Mouse (Mus musculus) left cerebral cortex, postnatal 25 days (tissue): ENCODE measurements around the gene Lat2. TPM values are rescaled to one million over a fixed set of nuclear protein-coding genes. Genes with fewer than 3 reads are reported as not detected.

ENCODE experiments used
- DNase-seq, 2 experiments: peaks; one replicate each; pipeline ENCODE4 v3.0.0; 2022; ENCODE audit warnings: low spot score in 2 of 2, mixed read lengths in 1 of 2
- intact Hi-C: fragments of 180-260 bp; cut with DNase I; formaldehyde crosslinking; loops from one replicate; pipeline ENCODE4 v1.15.1; 2025
- total RNA-seq, 2 experiments: library from RNA; stranded (reverse); gene quantifications; 2 replicates each; pipeline ENCODE4 v1.2.3; 2021

Lat2 gene
- total RNA-seq, 2 experiments from 2014 or later: 1.5 to 4.2 TPM

DNA sequence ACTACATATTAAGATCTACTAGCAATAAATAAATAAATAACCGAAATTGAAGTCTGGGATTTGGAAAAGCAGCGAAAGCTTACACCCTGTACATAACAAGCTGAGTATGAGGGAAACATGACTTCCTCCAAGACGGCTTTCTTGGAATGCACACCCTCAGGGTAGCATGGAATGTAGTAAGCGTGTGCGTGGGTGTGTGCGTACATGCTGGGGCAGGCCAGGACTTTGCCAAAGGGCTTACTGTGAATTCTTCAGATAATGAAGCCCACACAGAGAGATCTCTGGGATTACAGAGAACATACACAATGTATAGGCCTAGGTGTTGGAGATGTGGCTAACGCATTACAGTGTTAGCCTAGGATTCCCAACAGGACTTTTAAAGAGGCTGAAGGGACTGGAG lies 37.3 kb downstream of the Lat2 start:
- intact Hi-C loops: no loop called here
- no peak for DNase-seq

GRCm38 (mm10) chr5:134576517-134577220 lies 38.2 kb downstream of the Lat2 start:
- no peak for DNase-seq
- intact Hi-C loops: no loop called here

GRCm38 (mm10) chr5:134575833-134576232 lies 39.0 kb downstream of the Lat2 start:
- intact Hi-C loops: no loop called here
- DNase-seq: no peak

- intact Hi-C loops: no loop called here
- DNase-seq: no peak
Measured at GRCm38 (mm10) chr5:134572508-134573214, 42.2 kb downstream of the Lat2 start.

DNA sequence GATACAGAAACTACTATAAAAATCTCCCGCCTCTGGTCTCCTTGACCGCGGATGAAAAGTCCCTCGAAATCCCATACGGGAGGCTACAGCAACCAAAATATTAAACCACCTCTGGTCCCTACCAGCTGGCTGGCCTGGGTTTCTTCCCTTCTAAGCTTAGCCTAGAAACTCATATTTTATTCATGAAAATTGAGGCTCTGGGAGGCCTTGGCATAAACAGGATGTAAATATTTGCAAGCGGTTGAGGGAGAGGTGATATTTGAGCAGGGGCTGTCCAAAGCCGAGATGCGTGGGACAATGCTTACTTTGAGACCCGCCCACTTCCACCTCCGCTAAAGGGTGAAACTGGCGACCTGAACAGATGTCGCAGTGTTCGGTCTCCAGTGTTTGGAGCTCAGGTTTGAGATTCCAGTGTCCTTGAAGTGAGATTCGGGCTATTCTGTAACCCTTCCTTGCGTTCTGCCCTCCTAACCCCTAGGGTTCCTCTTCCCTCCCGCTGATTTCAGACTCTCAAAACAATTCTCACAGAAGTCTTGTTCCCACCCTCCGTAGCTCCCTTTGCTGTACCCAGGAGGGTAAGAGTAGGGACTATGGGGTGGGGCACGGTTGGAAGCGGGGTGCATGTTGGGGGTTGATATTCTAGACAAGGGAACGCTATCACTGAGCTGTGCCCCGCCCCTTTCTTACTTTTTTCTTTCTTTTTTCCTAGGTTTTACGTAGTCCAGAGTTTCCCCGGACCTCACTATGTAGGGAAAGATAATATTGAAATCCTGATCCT lies 42.9 kb downstream of the Lat2 start:
- peak; percentile 32 to 64 for DNase-seq
- intact Hi-C loops: loop anchor here (1.0 kb wide), 1 partner anchor 20 kb away; the partner anchor contains the start of gene Clip2

DNA sequence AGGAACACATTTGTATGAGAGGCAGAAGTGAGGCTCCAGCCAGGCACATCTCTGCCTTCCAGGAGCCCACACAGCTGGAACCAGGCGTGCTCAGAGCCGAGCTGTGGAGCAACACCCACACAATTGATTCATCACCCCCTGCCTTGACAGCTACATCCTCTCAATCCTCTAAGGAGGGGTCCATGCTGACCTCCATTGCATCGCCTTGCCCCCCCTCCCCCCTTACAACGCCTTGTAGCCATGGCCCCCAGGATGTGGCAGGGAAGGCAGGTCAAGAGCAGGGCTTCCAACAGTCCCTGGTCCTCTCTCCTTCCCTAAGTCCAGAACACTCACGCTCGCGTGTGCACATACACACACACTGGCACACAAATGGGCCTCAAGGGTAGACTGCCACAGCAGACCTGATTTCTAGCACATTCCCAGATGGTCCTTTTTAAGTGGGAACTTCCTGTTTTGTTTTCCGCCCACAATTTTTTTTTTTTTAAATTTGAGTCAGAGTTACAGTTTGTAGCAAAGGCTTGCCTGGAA lies 45.8 kb downstream of the Lat2 start:
- intact Hi-C loops: no loop called here

GRCm38 (mm10) chr5:134568030-134568429 lies 46.8 kb downstream of the Lat2 start:
- DNase-seq: no peak
- intact Hi-C loops: no loop called here

More for the DNA sequence above, 45.8 kb downstream of the Lat2 start:
- peak in 1 of 2 experiments; percentile 62 for DNase-seq

DNA sequence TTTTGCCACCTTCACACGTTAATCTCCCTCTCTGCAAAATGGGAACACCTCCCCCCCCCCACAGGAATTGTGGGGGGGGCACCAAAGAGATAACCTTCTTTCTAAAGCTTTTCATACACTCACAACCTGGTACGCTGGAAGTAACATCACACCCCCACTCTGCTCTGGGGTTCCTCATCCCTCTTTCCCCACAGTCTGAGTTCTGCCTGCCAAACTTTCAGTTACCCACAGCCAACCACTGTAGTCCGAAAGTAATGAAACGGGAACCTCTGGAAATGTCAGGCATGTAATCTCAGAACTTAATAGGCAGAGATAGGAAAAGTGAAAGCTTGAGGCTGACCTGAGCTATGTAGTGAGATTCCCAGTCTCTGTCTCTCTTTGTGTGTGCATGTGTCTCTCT lies 47.4 kb downstream of the Lat2 start:
- DNase-seq: no peak
- intact Hi-C loops: no loop called here

- intact Hi-C loops: no loop called here
Measured at GRCm38 (mm10) chr5:134565696-134566095, 49.1 kb downstream of the Lat2 start.

DNA sequence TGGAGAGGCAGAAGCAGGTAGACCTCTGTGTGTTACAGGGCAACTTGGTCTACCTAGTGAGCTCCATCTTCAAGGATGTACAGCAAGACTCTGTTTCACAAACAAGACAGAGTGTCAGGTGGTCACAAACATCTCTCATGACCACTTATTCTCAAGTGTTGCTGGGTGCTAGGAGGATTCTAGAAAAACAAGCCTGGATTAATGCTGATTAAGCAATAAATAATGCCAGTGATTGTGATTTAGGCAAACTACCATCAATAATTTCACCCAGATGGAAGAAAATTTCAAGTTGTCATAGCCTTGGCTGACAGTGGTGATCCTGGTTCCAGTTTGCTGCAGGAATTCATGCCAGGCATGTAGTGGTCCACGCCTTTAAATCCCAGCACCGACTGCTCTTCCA lies 50.6 kb downstream of the Lat2 start:
- intact Hi-C loops: no loop called here
- no peak for DNase-seq

More at GRCm38 (mm10) chr5:134565696-134566095, 49.1 kb downstream of the Lat2 start:
- DNase-seq: no peak

DNA sequence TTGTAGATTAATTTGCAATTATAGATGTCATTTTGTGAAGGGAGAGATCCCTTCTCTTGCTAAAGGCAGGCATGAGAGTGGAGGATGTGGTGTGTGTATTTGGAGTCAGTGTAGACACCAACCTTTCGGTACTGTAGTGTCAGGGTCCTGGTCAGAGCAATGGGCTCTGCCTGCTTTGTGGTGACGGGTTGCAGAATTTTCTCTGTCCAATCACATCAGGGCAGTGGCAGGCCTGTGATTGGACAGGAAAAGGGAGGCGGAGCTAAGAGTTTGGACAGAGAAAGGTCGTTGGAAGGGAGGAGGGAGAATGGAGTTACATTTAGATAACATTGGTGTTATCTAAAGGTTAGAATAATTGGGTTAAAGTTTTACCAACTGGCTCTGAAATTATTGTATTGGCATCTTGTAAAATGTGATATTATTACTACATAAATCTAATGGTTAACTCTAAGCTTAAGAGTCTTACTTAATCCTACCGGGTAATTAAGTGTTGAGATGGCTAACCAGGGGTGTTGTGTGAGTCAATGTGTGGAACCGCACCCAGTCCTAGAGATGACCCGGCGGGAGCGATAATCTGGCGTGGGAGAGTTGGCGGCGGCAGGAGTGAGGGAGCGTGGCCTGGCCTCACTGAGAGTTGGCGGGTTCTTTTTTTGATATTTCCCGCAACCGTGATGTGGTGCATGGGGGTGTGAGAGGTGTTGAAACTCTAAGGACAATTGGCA lies 54.2 kb downstream of the Lat2 start:
- intact Hi-C loops: no loop called here

DNA sequence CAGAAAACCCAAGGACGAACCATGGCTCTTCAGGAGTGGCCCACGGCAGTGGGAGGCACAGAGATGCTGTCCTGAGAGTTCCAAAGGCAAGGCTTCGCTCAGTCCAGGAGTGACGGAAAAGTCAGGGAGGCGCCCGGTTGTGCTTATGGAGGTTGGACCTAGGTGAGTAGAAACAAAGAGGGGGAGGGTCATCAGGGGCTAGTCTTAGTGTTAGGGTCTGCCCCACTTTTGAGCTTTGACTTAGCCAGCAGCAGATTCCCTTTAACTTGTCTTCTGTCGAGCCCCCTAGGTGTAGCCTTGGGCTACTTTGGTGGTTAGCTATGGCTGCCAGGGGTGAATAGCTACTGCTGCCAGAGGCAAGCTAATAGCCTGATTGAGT lies 54.8 kb downstream of the Lat2 start, which contains the start of gene Syna:
Gene Syna, minus strand, starts transcription at position 101 of the 379 bp plus-strand sequence.
- DNase-seq: no peak
- intact Hi-C loops: no loop called here

More for the DNA sequence above, 54.2 kb downstream of the Lat2 start:
- DNase-seq: no peak

DNA sequence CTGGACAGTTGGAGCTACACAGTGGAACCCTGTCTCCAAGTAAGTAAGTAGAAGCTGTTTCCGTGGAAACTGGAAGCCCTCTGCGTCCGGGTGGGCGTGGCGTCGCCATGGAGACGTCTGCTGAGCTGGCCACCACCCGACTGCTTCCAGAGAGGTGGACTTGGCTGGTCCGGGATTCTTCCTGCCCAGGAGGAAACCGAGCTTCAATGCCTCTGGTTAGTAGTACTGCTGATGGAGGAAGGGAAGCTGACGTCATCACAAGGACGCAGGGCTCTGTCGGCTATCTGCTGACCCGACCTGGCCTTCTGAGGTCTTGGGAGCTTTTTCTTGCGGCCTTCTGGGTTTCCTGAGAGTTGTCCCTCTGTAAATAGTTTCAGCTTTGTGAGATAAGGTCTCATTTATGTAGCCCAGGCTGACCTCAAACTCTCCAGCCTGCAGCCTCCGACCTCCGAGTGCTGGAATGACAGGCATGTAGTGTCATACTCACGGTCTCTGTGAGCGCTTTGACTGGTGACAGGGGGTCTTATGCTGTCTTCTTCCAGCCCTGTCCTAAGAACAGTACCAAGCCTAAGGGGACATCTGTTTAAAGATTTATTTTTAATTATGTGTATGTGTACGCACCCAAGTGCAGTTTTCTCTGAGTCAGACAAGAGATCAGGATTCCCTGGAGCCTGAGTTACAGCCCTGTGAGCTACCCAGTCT lies 59.2 kb downstream of the Lat2 start:
- DNase-seq: peak; percentile 77 to 94
- intact Hi-C loops: no loop called here

GRCm38 (mm10) chr5:134553951-134554546 lies 60.8 kb downstream of the Lat2 start:
- DNase-seq: no peak
- intact Hi-C loops: no loop called here

- peak; percentile 98 for DNase-seq
- intact Hi-C loops: loop anchor here (1.0 kb wide), 1 partner anchor 19 kb away; no protein-coding TSS in a partner anchor
Measured at GRCm38 (mm10) chr5:134552110-134552972, 62.5 kb downstream of the Lat2 start, which contains the start of gene Clip2. Clip2 (minus strand) TSS chr5:134552434.

- DNase-seq: peak; percentile 65 to 67
- intact Hi-C loops: loop anchor here (1.0 kb wide), 1 partner anchor 20 kb away; no protein-coding TSS in a partner anchor
Measured at GRCm38 (mm10) chr5:134551233-134552109, 63.4 kb downstream of the Lat2 start.
